Mouse (Mus musculus): Measurements from ENCODE around the gene Hcar2. TPM values are rescaled to one million over a fixed set of nuclear protein-coding genes. Genes with fewer than 3 reads are reported as not detected.

Gene Hcar2
- polyA plus RNA-seq, 1 experiment from 2014 or later: not detected

DNA sequence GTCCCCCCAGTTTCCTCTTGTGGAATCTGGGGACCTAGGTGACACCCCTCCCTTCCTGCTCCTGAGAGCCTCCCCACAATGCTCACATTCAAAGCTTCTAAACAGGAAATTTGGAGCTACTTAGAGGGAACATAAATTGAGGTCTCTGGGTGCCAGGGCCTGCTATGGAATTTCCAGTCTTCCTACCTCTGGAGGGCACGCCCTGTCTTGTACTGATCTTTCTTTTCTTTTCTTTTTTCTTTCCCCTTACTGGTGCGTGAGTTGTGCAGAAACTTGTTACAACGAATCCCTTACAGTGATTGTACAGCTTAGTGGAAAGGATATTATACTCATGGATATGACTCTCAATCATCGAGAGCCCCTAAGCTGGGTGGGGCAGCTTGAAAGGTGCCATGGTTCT, 4.3 kb upstream of the Hcar2 start:
- H3K36me3 ChIP-seq (ENCODE audit: control insufficient read depth, insufficient read depth): no peaks in the 10 kb centered on the region
- no peaks in the 10 kb centered on the region for H3K9me3 ChIP-seq (ENCODE audit: control insufficient read depth, low read length)
- 89% methylated on average over 4 of the region's 4 CpGs for WGBS
- no peak overlapping the region for H3K9ac ChIP-seq (replicated peaks; ENCODE audit: low read depth, low read length)
- H3K27me3 ChIP-seq (replicated peaks; ENCODE audit: control insufficient read depth, insufficient read depth, low read length): no peaks in the 10 kb centered on the region
- H3K4me3 ChIP-seq (replicated peaks; ENCODE audit: low read length): no peak overlapping the region
- no peak overlapping the region for H3K27ac ChIP-seq (ENCODE audit: low read length)
- no peaks in the 10 kb centered on the region for H3K4me1 ChIP-seq (replicated peaks; ENCODE audit: control insufficient read depth, insufficient read depth, low read length)
- no peak overlapping the region for H3K4me2 ChIP-seq (ENCODE audit: low read length)
- no peak for ATAC-seq

DNA sequence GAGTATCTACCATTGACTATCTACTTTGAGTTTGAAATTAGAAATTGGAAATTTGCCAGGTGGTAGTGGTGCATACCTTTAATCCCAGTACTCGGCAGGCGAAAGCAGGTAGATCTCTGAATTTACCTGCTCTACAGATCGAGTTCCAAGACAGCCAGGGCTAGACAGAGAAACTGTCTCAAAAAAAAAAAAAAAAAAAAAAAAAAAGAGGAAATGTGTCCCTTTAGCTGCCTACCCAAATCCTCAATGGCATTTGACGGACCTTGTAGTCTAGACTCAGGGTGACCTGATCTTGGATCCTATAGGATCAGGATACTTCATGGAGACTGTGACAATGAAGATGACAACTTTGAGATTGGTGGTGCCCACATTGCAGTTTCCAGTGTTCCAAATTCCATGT, 1.2 kb upstream of the Hcar2 start:
- no peak for ATAC-seq
- Histone ChIP-seq H3K27me3 (replicated peaks; ENCODE audit: control insufficient read depth, insufficient read depth, low read length) (no peaks in the 10 kb centered on the region), H3K4me2 (ENCODE audit: low read length) (no peak overlapping the region), H3K4me1 (replicated peaks; ENCODE audit: control insufficient read depth, insufficient read depth, low read length) (no peaks in the 10 kb centered on the region), H3K4me3 (replicated peaks; ENCODE audit: low read length) (no peak overlapping the region), H3K9ac (replicated peaks; ENCODE audit: low read depth, low read length) (no peak overlapping the region), H3K27ac (ENCODE audit: low read length) (no peak overlapping the region), H3K36me3 (ENCODE audit: control insufficient read depth, insufficient read depth) (no peaks in the 10 kb centered on the region), H3K9me3 (ENCODE audit: control insufficient read depth, low read length) (no peaks in the 10 kb centered on the region)
- WGBS: 89% methylated on average over 4 of the region's 4 CpGs

DNA sequence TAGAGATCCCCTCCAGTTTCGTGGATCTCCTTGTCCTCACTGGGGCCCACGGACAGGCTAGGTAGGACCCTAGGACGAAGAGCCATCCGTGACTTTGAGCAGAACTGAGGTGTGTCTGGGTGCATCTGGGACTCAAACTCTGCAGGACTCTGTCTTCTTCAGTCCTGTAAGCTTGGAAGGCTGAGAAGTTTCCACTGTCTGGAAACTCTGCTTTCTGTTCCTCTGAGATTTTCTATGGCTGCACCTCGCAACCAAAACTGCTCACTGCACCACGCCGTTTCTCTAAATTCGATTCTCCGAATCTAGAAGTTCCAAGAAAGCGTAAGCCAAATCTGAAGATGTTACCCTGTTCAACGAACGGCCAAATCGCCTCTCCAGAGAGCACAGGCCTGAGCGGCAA, 1.4 kb downstream of the Hcar2 start:
- no peak overlapping the region for H3K4me3 ChIP-seq (replicated peaks; ENCODE audit: low read length)
- 88% methylated on average over 14 of the region's 14 CpGs for WGBS
- no peak for ATAC-seq
- no peaks in the 10 kb centered on the region for H3K36me3 ChIP-seq (ENCODE audit: control insufficient read depth, insufficient read depth)
- H3K27ac ChIP-seq (ENCODE audit: low read length): no peak overlapping the region
- no peak overlapping the region for H3K9ac ChIP-seq (replicated peaks; ENCODE audit: low read depth, low read length)
- no peaks in the 10 kb centered on the region for H3K27me3 ChIP-seq (replicated peaks; ENCODE audit: control insufficient read depth, insufficient read depth, low read length)
- no peaks in the 10 kb centered on the region for H3K4me1 ChIP-seq (replicated peaks; ENCODE audit: control insufficient read depth, insufficient read depth, low read length)
- no peak overlapping the region for H3K4me2 ChIP-seq (ENCODE audit: low read length)
- no peaks in the 10 kb centered on the region for H3K9me3 ChIP-seq (ENCODE audit: control insufficient read depth, low read length)

DNA sequence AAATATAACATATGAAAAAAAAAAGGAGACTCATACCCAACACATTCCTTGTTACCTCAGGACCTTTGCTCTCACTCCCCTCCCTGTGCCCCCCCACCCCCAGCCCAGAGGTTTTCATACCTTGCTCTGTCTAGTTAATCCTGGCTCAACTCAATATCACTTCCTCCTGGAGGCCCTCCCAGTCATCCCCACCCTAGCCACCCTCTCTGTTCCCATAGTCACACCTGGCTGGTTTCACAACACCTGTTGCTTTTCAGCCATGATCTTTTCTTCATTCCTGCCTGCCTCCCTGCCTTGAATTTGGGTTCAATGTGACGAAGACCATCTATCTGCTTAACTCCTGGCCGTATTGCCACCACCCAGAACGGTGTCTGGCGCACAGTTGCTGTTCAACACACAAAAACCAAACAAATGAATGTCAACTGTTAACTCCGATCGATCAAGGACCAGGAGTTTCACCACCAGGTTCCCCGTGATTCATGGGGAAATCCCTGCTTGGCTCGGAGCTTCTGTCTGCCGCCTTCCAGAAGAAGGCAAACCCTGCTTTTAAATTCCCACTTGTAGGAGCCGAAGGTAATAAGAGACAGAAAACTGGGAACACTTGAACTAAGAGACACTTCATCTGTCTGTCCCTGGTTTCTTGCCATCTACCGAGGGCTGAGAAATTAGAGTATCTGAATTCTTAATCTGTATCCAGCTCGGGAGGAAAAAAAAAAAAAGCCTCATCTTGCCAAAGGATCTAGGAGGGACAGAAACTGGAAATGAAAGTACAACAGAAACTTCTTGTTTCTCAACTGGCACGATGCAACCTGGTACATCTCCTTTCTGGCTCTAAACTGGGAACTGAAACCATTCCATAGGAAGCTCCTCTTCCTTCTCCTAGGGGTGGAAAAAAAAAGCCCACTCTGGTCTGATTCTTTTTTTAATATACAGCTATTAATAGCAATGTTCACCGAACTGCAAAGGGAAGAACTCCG, 2.6 kb downstream of the Hcar2 start:
- Histone ChIP-seq H3K9me3 (ENCODE audit: control insufficient read depth, low read length) (no peaks in the 10 kb centered on the region), H3K4me2 (ENCODE audit: low read length) (no peak overlapping the region), H3K27me3 (replicated peaks; ENCODE audit: control insufficient read depth, insufficient read depth, low read length) (no peaks in the 10 kb centered on the region), H3K36me3 (ENCODE audit: control insufficient read depth, insufficient read depth) (no peaks in the 10 kb centered on the region), H3K27ac (ENCODE audit: low read length) (no peak overlapping the region), H3K9ac (replicated peaks; ENCODE audit: low read depth, low read length) (no peak overlapping the region), H3K4me3 (replicated peaks; ENCODE audit: low read length) (no peak overlapping the region), H3K4me1 (replicated peaks; ENCODE audit: control insufficient read depth, insufficient read depth, low read length) (no peaks in the 10 kb centered on the region)
- ATAC-seq: no peak
- WGBS: 84% methylated on average over 15 of the region's 15 CpGs

GRCm38 (mm10) chr5:123858798-123859197, 6.5 kb downstream of the Hcar2 start:
- no peak overlapping the region for H3K9ac ChIP-seq (replicated peaks; ENCODE audit: low read depth, low read length)
- no peaks in the 10 kb centered on the region for H3K27me3 ChIP-seq (replicated peaks; ENCODE audit: control insufficient read depth, insufficient read depth, low read length)
- H3K4me1 ChIP-seq (replicated peaks; ENCODE audit: control insufficient read depth, insufficient read depth, low read length): no peaks in the 10 kb centered on the region
- no peak overlapping the region for H3K4me3 ChIP-seq (replicated peaks; ENCODE audit: low read length)
- no peak for ATAC-seq
- no peak overlapping the region for H3K4me2 ChIP-seq (ENCODE audit: low read length)
- no peak overlapping the region for H3K27ac ChIP-seq (ENCODE audit: low read length)
- 88% methylated on average over 11 of the region's 11 CpGs for WGBS
- H3K36me3 ChIP-seq (ENCODE audit: control insufficient read depth, insufficient read depth): no peaks in the 10 kb centered on the region
- no peaks in the 10 kb centered on the region for H3K9me3 ChIP-seq (ENCODE audit: control insufficient read depth, low read length)

- ATAC-seq: no peak
- Histone ChIP-seq H3K36me3 (ENCODE audit: control insufficient read depth, insufficient read depth) (no peaks in the 10 kb centered on the region), H3K9me3 (ENCODE audit: control insufficient read depth, low read length) (no peaks in the 10 kb centered on the region), H3K27me3 (replicated peaks; ENCODE audit: control insufficient read depth, insufficient read depth, low read length) (no peaks in the 10 kb centered on the region), H3K27ac (ENCODE audit: low read length) (no peak overlapping the region), H3K9ac (replicated peaks; ENCODE audit: low read depth, low read length) (no peak overlapping the region), H3K4me3 (replicated peaks; ENCODE audit: low read length) (no peak overlapping the region), H3K4me2 (ENCODE audit: low read length) (no peak overlapping the region), H3K4me1 (replicated peaks; ENCODE audit: control insufficient read depth, insufficient read depth, low read length) (no peaks in the 10 kb centered on the region)
- WGBS: 87% methylated on average over 9 of the region's 9 CpGs
Observed at GRCm38 (mm10) chr5:123854511-123854910, 10.8 kb downstream of the Hcar2 start.

DNA sequence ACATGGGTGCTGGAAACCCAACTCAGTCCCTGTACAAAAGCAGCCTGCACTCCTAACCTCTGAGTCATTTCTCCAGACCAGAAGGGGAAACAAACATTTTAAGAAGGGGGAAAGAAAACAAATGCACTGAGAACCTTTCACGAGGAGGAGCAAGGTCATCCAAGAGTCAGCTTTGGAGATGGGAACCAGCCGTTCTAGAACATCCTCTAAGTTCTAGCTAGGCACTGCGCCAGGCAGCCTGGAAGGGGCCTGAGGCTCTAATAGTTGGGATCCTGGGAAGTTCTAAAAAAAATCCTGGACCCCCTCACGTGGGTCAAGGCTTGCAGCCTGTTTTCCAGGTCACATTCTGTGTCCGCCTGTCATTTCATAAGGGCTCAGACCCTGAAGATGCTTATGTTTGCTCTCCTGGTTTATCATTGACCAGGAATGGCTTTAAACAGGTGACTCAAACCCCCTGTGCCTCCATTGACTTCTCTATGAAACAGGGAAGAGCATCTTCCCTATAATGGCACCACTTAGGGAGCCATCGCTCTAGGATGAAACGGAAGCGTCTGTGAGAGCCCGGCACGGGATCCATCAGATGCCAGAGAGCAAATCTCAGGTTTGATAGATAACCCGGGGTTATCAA, 11.3 kb downstream of the Hcar2 start:
- Histone ChIP-seq H3K36me3 (ENCODE audit: control insufficient read depth, insufficient read depth) (no peaks in the 10 kb centered on the region), H3K4me1 (replicated peaks; ENCODE audit: control insufficient read depth, insufficient read depth, low read length) (no peaks in the 10 kb centered on the region), H3K4me2 (ENCODE audit: low read length) (no peak overlapping the region), H3K9me3 (ENCODE audit: control insufficient read depth, low read length) (no peaks in the 10 kb centered on the region), H3K4me3 (replicated peaks; ENCODE audit: low read length) (no peak overlapping the region), H3K9ac (replicated peaks; ENCODE audit: low read depth, low read length) (no peak overlapping the region), H3K27me3 (replicated peaks; ENCODE audit: control insufficient read depth, insufficient read depth, low read length) (no peaks in the 10 kb centered on the region), H3K27ac (ENCODE audit: low read length) (no peak overlapping the region)
- no peak for ATAC-seq
- 88% methylated on average over 11 of the region's 11 CpGs for WGBS

- no peak overlapping the region for H3K9ac ChIP-seq (replicated peaks; ENCODE audit: low read depth, low read length)
- no peak for ATAC-seq
- WGBS: 72% methylated on average over 2 of the region's 2 CpGs
- H3K4me2 ChIP-seq (ENCODE audit: low read length): no peak overlapping the region
- H3K4me1 ChIP-seq (replicated peaks; ENCODE audit: control insufficient read depth, insufficient read depth, low read length): no peaks in the 10 kb centered on the region
- no peaks in the 10 kb centered on the region for H3K36me3 ChIP-seq (ENCODE audit: control insufficient read depth, insufficient read depth)
- H3K27ac ChIP-seq (ENCODE audit: low read length): no peak overlapping the region
- no peaks in the 10 kb centered on the region for H3K27me3 ChIP-seq (replicated peaks; ENCODE audit: control insufficient read depth, insufficient read depth, low read length)
- H3K9me3 ChIP-seq (ENCODE audit: control insufficient read depth, low read length): no peaks in the 10 kb centered on the region
- no peak overlapping the region for H3K4me3 ChIP-seq (replicated peaks; ENCODE audit: low read length)
Observed at GRCm38 (mm10) chr5:123851398-123851797, 13.9 kb downstream of the Hcar2 start.

- Histone ChIP-seq H3K36me3 (ENCODE audit: control insufficient read depth, insufficient read depth) (no peaks in the 10 kb centered on the region), H3K9ac (replicated peaks; ENCODE audit: low read depth, low read length) (no peak overlapping the region), H3K4me2 (ENCODE audit: low read length) (no peak overlapping the region), H3K27me3 (replicated peaks; ENCODE audit: control insufficient read depth, insufficient read depth, low read length) (no peaks in the 10 kb centered on the region), H3K4me3 (replicated peaks; ENCODE audit: low read length) (no peak overlapping the region), H3K9me3 (ENCODE audit: control insufficient read depth, low read length) (no peaks in the 10 kb centered on the region), H3K4me1 (replicated peaks; ENCODE audit: control insufficient read depth, insufficient read depth, low read length) (no peaks in the 10 kb centered on the region), H3K27ac (ENCODE audit: low read length) (no peak overlapping the region)
- no peak for ATAC-seq
- 94% methylated on average over 14 of the region's 14 CpGs for WGBS
Observed at GRCm38 (mm10) chr5:123844316-123844715, 21.0 kb downstream of the Hcar2 start.

Data from forebrain, embryonic 16.5 days (tissue).